Mouse (Mus musculus): ENCODE measurements around the gene Kirrel3. TPM values are rescaled to one million over a fixed set of nuclear protein-coding genes. Genes with fewer than 3 reads are reported as not detected.

Gene Kirrel3
- polyA plus RNA-seq, 1 experiment from 2014 or later = 6.6 TPM

- ATAC-seq (ENCODE audit: insufficient read depth, low FRiP score, low TSS enrichment) (no peak), DNase-seq (ENCODE audit: low spot score) (no peak)
- Histone ChIP-seq H3K36me3 (ENCODE audit: control insufficient read depth, insufficient read depth, low read length) (no peaks in the 10 kb centered on the region), H3K4me1 (ENCODE audit: control insufficient read depth, insufficient read depth, low read length) (peaks cover 9% of the 10 kb centered on the region), H3K9me3 (ENCODE audit: control insufficient read depth, low read length) (no peaks in the 10 kb centered on the region), H3K4me3 (ENCODE audit: low read depth, low read length) (no peak overlapping the region), H3K4me2 (ENCODE audit: low read depth) (no peak overlapping the region), H3K9ac (ENCODE audit: low read length) (no peak overlapping the region), H3K27me3 (ENCODE audit: control insufficient read depth, insufficient read depth, low read length) (no peaks in the 10 kb centered on the region), H3K27ac (ENCODE audit: low read depth, low read length) (no peak overlapping the region)
- 85% methylated on average over 3 of the region's 3 CpGs for WGBS
These were observed 399.2 kb downstream of the Kirrel3 start for GRCm38 (mm10) chr9:34884942-34885341.

GRCm38 (mm10) chr9:34886746-34887145 is 401.1 kb downstream of the Kirrel3 start:
- H3K4me3 ChIP-seq (ENCODE audit: low read depth, low read length) = no peak overlapping the region
- WGBS = 44% methylated on average over 5 of the region's 5 CpGs
- H3K4me1 ChIP-seq (ENCODE audit: control insufficient read depth, insufficient read depth, low read length) = peaks cover 7% of the 10 kb centered on the region
- H3K27me3 ChIP-seq (ENCODE audit: control insufficient read depth, insufficient read depth, low read length) = no peaks in the 10 kb centered on the region
- no peak for ATAC-seq (ENCODE audit: insufficient read depth, low FRiP score, low TSS enrichment)
- H3K27ac ChIP-seq (ENCODE audit: low read depth, low read length) = no peak overlapping the region
- no peak overlapping the region for H3K9ac ChIP-seq (ENCODE audit: low read length)
- no peaks in the 10 kb centered on the region for H3K36me3 ChIP-seq (ENCODE audit: control insufficient read depth, insufficient read depth, low read length)
- H3K9me3 ChIP-seq (ENCODE audit: control insufficient read depth, low read length) = no peaks in the 10 kb centered on the region
- DNase-seq (ENCODE audit: low spot score) = no peak
- H3K4me2 ChIP-seq (ENCODE audit: low read depth) = no peak overlapping the region

- peaks cover 3% of the 10 kb centered on the region for H3K4me1 ChIP-seq (ENCODE audit: control insufficient read depth, insufficient read depth, low read length)
- no peaks in the 10 kb centered on the region for H3K27me3 ChIP-seq (ENCODE audit: control insufficient read depth, insufficient read depth, low read length)
- H3K9ac ChIP-seq (ENCODE audit: low read length) = no peak overlapping the region
- no peaks in the 10 kb centered on the region for H3K9me3 ChIP-seq (ENCODE audit: control insufficient read depth, low read length)
- no peak overlapping the region for H3K4me2 ChIP-seq (ENCODE audit: low read depth)
- no peak for DNase-seq (ENCODE audit: low spot score)
- WGBS = 67% methylated on average over 2 of the region's 2 CpGs
- no peaks in the 10 kb centered on the region for H3K36me3 ChIP-seq (ENCODE audit: control insufficient read depth, insufficient read depth, low read length)
- no peak overlapping the region for H3K4me3 ChIP-seq (ENCODE audit: low read depth, low read length)
- ATAC-seq (ENCODE audit: insufficient read depth, low FRiP score, low TSS enrichment) = no peak
- no peak overlapping the region for H3K27ac ChIP-seq (ENCODE audit: low read depth, low read length)
These were observed 401.5 kb downstream of the Kirrel3 start for GRCm38 (mm10) chr9:34887196-34887595.

GRCm38 (mm10) chr9:34888298-34888697 is 402.6 kb downstream of the Kirrel3 start:
- no peak overlapping the region for H3K27ac ChIP-seq (ENCODE audit: low read depth, low read length)
- H3K4me3 ChIP-seq (ENCODE audit: low read depth, low read length) = no peak overlapping the region
- no peak overlapping the region for H3K9ac ChIP-seq (ENCODE audit: low read length)
- H3K4me2 ChIP-seq (ENCODE audit: low read depth) = no peak overlapping the region
- H3K4me1 ChIP-seq (ENCODE audit: control insufficient read depth, insufficient read depth, low read length) = no peaks in the 10 kb centered on the region
- H3K36me3 ChIP-seq (ENCODE audit: control insufficient read depth, insufficient read depth, low read length) = no peaks in the 10 kb centered on the region
- DNase-seq (ENCODE audit: low spot score) (no peak), ATAC-seq (ENCODE audit: insufficient read depth, low FRiP score, low TSS enrichment) (no peak)
- no peaks in the 10 kb centered on the region for H3K9me3 ChIP-seq (ENCODE audit: control insufficient read depth, low read length)
- WGBS = 91% methylated on average over 2 of the region's 2 CpGs
- no peaks in the 10 kb centered on the region for H3K27me3 ChIP-seq (ENCODE audit: control insufficient read depth, insufficient read depth, low read length)

GRCm38 (mm10) chr9:34901216-34901615 is 415.5 kb downstream of the Kirrel3 start:
- Histone ChIP-seq H3K9ac (ENCODE audit: low read length) (no peak overlapping the region), H3K4me1 (ENCODE audit: control insufficient read depth, insufficient read depth, low read length) (no peaks in the 10 kb centered on the region), H3K27me3 (ENCODE audit: control insufficient read depth, insufficient read depth, low read length) (no peaks in the 10 kb centered on the region), H3K4me3 (ENCODE audit: low read depth, low read length) (no peak overlapping the region), H3K27ac (ENCODE audit: low read depth, low read length) (no peak overlapping the region), H3K36me3 (ENCODE audit: control insufficient read depth, insufficient read depth, low read length) (no peaks in the 10 kb centered on the region), H3K9me3 (ENCODE audit: control insufficient read depth, low read length) (no peaks in the 10 kb centered on the region), H3K4me2 (ENCODE audit: low read depth) (no peak overlapping the region)
- ATAC-seq (ENCODE audit: insufficient read depth, low FRiP score, low TSS enrichment) = no peak
- DNase-seq (ENCODE audit: low spot score) = no peak
- WGBS = 78% methylated on average over 4 of the region's 4 CpGs

- 66% methylated on average over 2 of the region's 2 CpGs for WGBS
- no peaks in the 10 kb centered on the region for H3K9me3 ChIP-seq (ENCODE audit: control insufficient read depth, low read length)
- H3K4me1 ChIP-seq (ENCODE audit: control insufficient read depth, insufficient read depth, low read length) = no peaks in the 10 kb centered on the region
- no peak overlapping the region for H3K27ac ChIP-seq (ENCODE audit: low read depth, low read length)
- ATAC-seq (ENCODE audit: insufficient read depth, low FRiP score, low TSS enrichment) = no peak
- no peak for DNase-seq (ENCODE audit: low spot score)
- no peak overlapping the region for H3K4me3 ChIP-seq (ENCODE audit: low read depth, low read length)
- H3K36me3 ChIP-seq (ENCODE audit: control insufficient read depth, insufficient read depth, low read length) = no peaks in the 10 kb centered on the region
- H3K27me3 ChIP-seq (ENCODE audit: control insufficient read depth, insufficient read depth, low read length) = no peaks in the 10 kb centered on the region
- no peak overlapping the region for H3K4me2 ChIP-seq (ENCODE audit: low read depth)
- no peak overlapping the region for H3K9ac ChIP-seq (ENCODE audit: low read length)
These were observed 416.2 kb downstream of the Kirrel3 start for GRCm38 (mm10) chr9:34901888-34902287.

GRCm38 (mm10) chr9:34905164-34905563 is 419.5 kb downstream of the Kirrel3 start:
- H3K9ac ChIP-seq (ENCODE audit: low read length) = no peak overlapping the region
- H3K27ac ChIP-seq (ENCODE audit: low read depth, low read length) = no peak overlapping the region
- H3K36me3 ChIP-seq (ENCODE audit: control insufficient read depth, insufficient read depth, low read length) = no peaks in the 10 kb centered on the region
- H3K9me3 ChIP-seq (ENCODE audit: control insufficient read depth, low read length) = no peaks in the 10 kb centered on the region
- no peak for ATAC-seq (ENCODE audit: insufficient read depth, low FRiP score, low TSS enrichment)
- H3K4me3 ChIP-seq (ENCODE audit: low read depth, low read length) = no peak overlapping the region
- no peak for DNase-seq (ENCODE audit: low spot score)
- H3K27me3 ChIP-seq (ENCODE audit: control insufficient read depth, insufficient read depth, low read length) = no peaks in the 10 kb centered on the region
- 70% methylated on average over 6 of the region's 6 CpGs for WGBS
- no peaks in the 10 kb centered on the region for H3K4me1 ChIP-seq (ENCODE audit: control insufficient read depth, insufficient read depth, low read length)
- no peak overlapping the region for H3K4me2 ChIP-seq (ENCODE audit: low read depth)

GRCm38 (mm10) chr9:34908040-34908439 is 422.3 kb downstream of the Kirrel3 start:
- H3K4me1 ChIP-seq (ENCODE audit: control insufficient read depth, insufficient read depth, low read length) = no peaks in the 10 kb centered on the region
- H3K36me3 ChIP-seq (ENCODE audit: control insufficient read depth, insufficient read depth, low read length) = no peaks in the 10 kb centered on the region
- no peaks in the 10 kb centered on the region for H3K27me3 ChIP-seq (ENCODE audit: control insufficient read depth, insufficient read depth, low read length)
- DNase-seq (ENCODE audit: low spot score) (no peak), ATAC-seq (ENCODE audit: insufficient read depth, low FRiP score, low TSS enrichment) (no peak)
- no peak overlapping the region for H3K27ac ChIP-seq (ENCODE audit: low read depth, low read length)
- H3K9ac ChIP-seq (ENCODE audit: low read length) = no peak overlapping the region
- H3K4me3 ChIP-seq (ENCODE audit: low read depth, low read length) = no peak overlapping the region
- no peaks in the 10 kb centered on the region for H3K9me3 ChIP-seq (ENCODE audit: control insufficient read depth, low read length)
- WGBS = 60% methylated on average over 3 of the region's 3 CpGs
- H3K4me2 ChIP-seq (ENCODE audit: low read depth) = no peak overlapping the region

GRCm38 (mm10) chr9:34911838-34912237 is 426.1 kb downstream of the Kirrel3 start:
- no peak for DNase-seq (ENCODE audit: low spot score)
- no peak for ATAC-seq (ENCODE audit: insufficient read depth, low FRiP score, low TSS enrichment)
- H3K9me3 ChIP-seq (ENCODE audit: control insufficient read depth, low read length) = no peaks in the 10 kb centered on the region
- 79% methylated on average over 7 of the region's 7 CpGs for WGBS
- no peaks in the 10 kb centered on the region for H3K27me3 ChIP-seq (ENCODE audit: control insufficient read depth, insufficient read depth, low read length)
- H3K27ac ChIP-seq (ENCODE audit: low read depth, low read length) = no peak overlapping the region
- H3K4me2 ChIP-seq (ENCODE audit: low read depth) = no peak overlapping the region
- no peaks in the 10 kb centered on the region for H3K4me1 ChIP-seq (ENCODE audit: control insufficient read depth, insufficient read depth, low read length)
- H3K9ac ChIP-seq (ENCODE audit: low read length) = no peak overlapping the region
- H3K4me3 ChIP-seq (ENCODE audit: low read depth, low read length) = no peak overlapping the region
- H3K36me3 ChIP-seq (ENCODE audit: control insufficient read depth, insufficient read depth, low read length) = no peaks in the 10 kb centered on the region
